ENCODE assay signal across 14 mouse cellular contexts in the genomic region with DNA sequence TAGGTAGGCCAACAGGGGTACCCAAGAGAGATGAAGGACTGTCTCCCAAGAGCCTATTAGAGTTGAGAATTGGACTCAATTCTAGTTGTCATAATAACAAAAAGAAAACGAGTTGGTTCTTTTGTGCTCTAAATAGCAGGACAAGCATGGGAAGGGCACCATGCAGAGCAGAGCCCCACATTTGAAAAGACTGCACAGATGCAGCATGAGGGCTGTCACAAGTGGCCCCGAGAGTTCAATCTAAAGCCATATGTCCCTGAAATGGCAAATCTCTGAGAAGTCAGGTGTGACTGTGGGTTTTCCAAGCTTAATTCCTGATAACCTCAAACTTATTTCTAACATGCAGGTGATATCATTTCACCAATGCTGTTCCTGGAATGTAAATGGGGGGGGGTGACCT.
DNase-seq lines count a peak whose midpoint lies in the region.
"Had no signal": no experiment of that assay in that cellular context is flagged by ENCODE, and none has a peak within 500 bp of the region (broad histone marks: within the 10 kb centered on the region; RNA-seq: fewer than 3 reads in every experiment).

No protein-coding gene starts in this region.

- DNase-seq in cerebellum, adult 18-20 months = peak; percentile 48 to 60
- DNase-seq in cerebellum, postnatal 14 days = no peak
- peak; percentile 83 for DNase-seq in brain, adult 2 months (ENCODE audit: low read depth, low spot score)
- DNase-seq in cerebellum, adult 8-10 months = peak; percentile 38
- DNase-seq in cerebellum, postnatal 36 days = peak; percentile 34 to 36
- DNase-seq in adrenal gland, adult 2 months = no peak
- DNase-seq: adrenal gland, adult 8-10 months; adrenal gland, postnatal 25 days; gastrocnemius, postnatal 10 days; gastrocnemius, postnatal 36 days; heart, postnatal 10 days; heart, postnatal 36 days; kidney, adult 11 months; kidney, adult 8-10 months had no signal

Comparison
In these comparisons a context has a peak if more than half of its experiments do, and no peak if none do; other contexts are left out.
1. DNase-seq: peak in cerebellum, adult 18-20 months (2 of 2), brain, adult 2 months (single experiment), cerebellum, adult 8-10 months (single experiment) and cerebellum, postnatal 36 days (2 of 2); none in cerebellum, postnatal 14 days (0 of 2) and adrenal gland, adult 2 months (single experiment).